Mouse (Mus musculus): ENCODE data around the gene Smarcd3. TPM values are rescaled to one million over a fixed set of nuclear protein-coding genes. Genes with fewer than 3 reads are reported as not detected.
A peak's percentile ranks its signal among the peaks of the same experiment; 100 is the strongest.

Gene Smarcd3
- polyA plus RNA-seq, 1 experiment from 2014 or later, result 108 TPM

DNA sequence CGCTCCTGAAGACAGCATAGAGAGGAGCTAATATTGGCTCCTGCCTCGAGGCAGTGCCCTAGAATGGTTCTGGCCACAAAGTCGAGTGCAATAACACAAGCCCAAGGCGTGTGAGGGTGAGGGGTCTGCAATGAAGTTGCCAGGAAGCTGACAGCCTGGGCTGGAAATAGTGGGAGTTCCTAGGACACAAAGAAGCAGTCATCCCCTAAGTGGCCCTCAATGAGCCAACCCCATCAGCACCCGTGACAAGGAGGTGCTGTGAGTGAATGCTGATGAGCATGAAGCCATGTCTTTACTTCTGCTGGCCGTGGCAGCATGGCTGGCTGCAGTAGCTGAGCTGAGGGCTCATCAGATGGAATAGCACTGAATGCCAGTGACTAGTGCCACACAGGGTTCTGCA is 9.1 kb downstream of the Smarcd3 start:
- Histone ChIP-seq H3K4me1 (peaks cover 12% of the 10 kb centered on the region; the same call in 1 of the 2 replicates), H3K9ac (replicated peaks) (no peak overlapping the region), H3K36me3 (no peaks in the 10 kb centered on the region), H3K27me3 (0 out of 2 replicates have a peak, but pooled peaks cover under 1% of the 10 kb centered on the region), H3K4me3 (no peak overlapping the region), H3K27ac (replicated peaks) (no peak overlapping the region), H3K9me3 (no peaks in the 10 kb centered on the region), H3K4me2 (replicated peaks) (no peak overlapping the region)
- no peak for ATAC-seq (ENCODE audit: low FRiP score, low read depth)
- 66% methylated on average over 6 of the region's 6 CpGs for WGBS

GRCm38 (mm10) chr5:24612302-24612649 is 11.9 kb downstream of the Smarcd3 start:
- Histone ChIP-seq H3K4me2 (replicated peaks) (no peak overlapping the region), H3K4me3 (no peak overlapping the region), H3K4me1 (peaks cover 14% of the 10 kb centered on the region; the same call in 1 of the 2 replicates), H3K36me3 (no peaks in the 10 kb centered on the region), H3K9ac (replicated peaks) (no peak overlapping the region), H3K9me3 (no peaks in the 10 kb centered on the region), H3K27ac (replicated peaks) (no peak overlapping the region), H3K27me3 (no peaks in the 10 kb centered on the region)
- peak; percentile 30; the same call in 1 of the 2 replicates for ATAC-seq (ENCODE audit: low FRiP score, low read depth)
- 79% methylated on average over 5 of the region's 5 CpGs for WGBS

- no peaks in the 10 kb centered on the region for H3K36me3 ChIP-seq
- no peak overlapping the region for H3K4me3 ChIP-seq
- no peak overlapping the region for H3K9ac ChIP-seq (replicated peaks)
- peak; percentile 47; the same call in 1 of the 2 replicates for ATAC-seq (ENCODE audit: low FRiP score, low read depth)
- H3K9me3 ChIP-seq, result no peaks in the 10 kb centered on the region
- WGBS, result 66% methylated on average over 7 of the region's 7 CpGs
- H3K4me2 ChIP-seq (replicated peaks), result no peak overlapping the region
- H3K27ac ChIP-seq (replicated peaks), result no peak overlapping the region; the same call in 1 of the 2 replicates
- H3K4me1 ChIP-seq, result peaks cover 20% of the 10 kb centered on the region
- H3K27me3 ChIP-seq, result no peaks in the 10 kb centered on the region
Measured at GRCm38 (mm10) chr5:24611366-24612301, 12.6 kb downstream of the Smarcd3 start.

GRCm38 (mm10) chr5:24609388-24609787 is 14.8 kb downstream of the Smarcd3 start:
- no peak overlapping the region for H3K4me3 ChIP-seq
- no peaks in the 10 kb centered on the region for H3K36me3 ChIP-seq
- H3K4me2 ChIP-seq (replicated peaks), result no peak overlapping the region
- no peaks in the 10 kb centered on the region for H3K27me3 ChIP-seq
- H3K4me1 ChIP-seq, result peaks cover 37% of the 10 kb centered on the region
- H3K9me3 ChIP-seq, result no peaks in the 10 kb centered on the region
- 60% methylated on average over 5 of the region's 5 CpGs for WGBS
- no peak overlapping the region for H3K9ac ChIP-seq (replicated peaks)
- no peak overlapping the region for H3K27ac ChIP-seq (replicated peaks)
- no peak for ATAC-seq (ENCODE audit: low FRiP score, low read depth)

- H3K4me2 ChIP-seq (replicated peaks), result peak overlapping the region; percentile 72
- no peak for ATAC-seq (ENCODE audit: low FRiP score, low read depth)
Measured at GRCm38 (mm10) chr5:24605980-24606665, 18.1 kb downstream of the Smarcd3 start.

GRCm38 (mm10) chr5:24605321-24605979 is 18.8 kb downstream of the Smarcd3 start:
- Histone ChIP-seq H3K4me2 (replicated peaks) (peak overlapping the region; percentile 72), H3K9ac (replicated peaks) (peak overlapping the region; percentile 86), H3K4me1 (peaks cover 59% of the 10 kb centered on the region), H3K27me3 (0 out of 2 replicates have a peak, but pooled peaks cover 4% of the 10 kb centered on the region), H3K4me3 (peak overlapping the region; percentile 53), H3K9me3 (no peaks in the 10 kb centered on the region), H3K27ac (replicated peaks) (peak overlapping the region; percentile 99), H3K36me3 (no peaks in the 10 kb centered on the region)
- no peak for ATAC-seq (ENCODE audit: low FRiP score, low read depth)
- 11% methylated on average over 6 of the region's 6 CpGs for WGBS

More at GRCm38 (mm10) chr5:24605980-24606665, 18.1 kb downstream of the Smarcd3 start:
- Histone ChIP-seq H3K36me3 (no peaks in the 10 kb centered on the region), H3K27me3 (no peaks in the 10 kb centered on the region), H3K4me1 (peaks cover 52% of the 10 kb centered on the region), H3K4me3 (peak overlapping the region; percentile 53), H3K9me3 (no peaks in the 10 kb centered on the region), H3K27ac (replicated peaks) (peak overlapping the region; percentile 99), H3K9ac (replicated peaks) (peak overlapping the region; percentile 86)
- 9% methylated on average over 14 of the region's 14 CpGs for WGBS

- ATAC-seq (ENCODE audit: low FRiP score, low read depth), result peak; percentile 82
- peak overlapping the region; percentile 72 for H3K4me2 ChIP-seq (replicated peaks)
- peaks cover 64% of the 10 kb centered on the region for H3K4me1 ChIP-seq
- under 1% methylated on average over 46 of the region's 46 CpGs for WGBS
- H3K9ac ChIP-seq (replicated peaks), result peak overlapping the region; percentile 86
- H3K27ac ChIP-seq (replicated peaks), result peak overlapping the region; percentile 99
- H3K36me3 ChIP-seq, result no peaks in the 10 kb centered on the region
- 0 out of 2 replicates have a peak, but pooled peaks cover 4% of the 10 kb centered on the region for H3K27me3 ChIP-seq
- no peaks in the 10 kb centered on the region for H3K9me3 ChIP-seq
- H3K4me3 ChIP-seq, result peak overlapping the region; percentile 53
Measured at GRCm38 (mm10) chr5:24604656-24605100, 19.5 kb downstream of the Smarcd3 start.

GRCm38 (mm10) chr5:24604080-24604655 is 20.0 kb downstream of the Smarcd3 start:
- 0 out of 2 replicates have a peak, but pooled peaks cover 4% of the 10 kb centered on the region for H3K27me3 ChIP-seq
- H3K9me3 ChIP-seq, result no peaks in the 10 kb centered on the region
- ATAC-seq (ENCODE audit: low FRiP score, low read depth), result no peak
- no peaks in the 10 kb centered on the region for H3K36me3 ChIP-seq
- peak overlapping the region; percentile 72 for H3K4me2 ChIP-seq (replicated peaks)
- H3K4me3 ChIP-seq, result peak overlapping the region; percentile 53
- 14% methylated on average over 12 of the region's 12 CpGs for WGBS
- H3K27ac ChIP-seq (replicated peaks), result peak overlapping the region; percentile 99
- H3K4me1 ChIP-seq, result peaks cover 69% of the 10 kb centered on the region
- peak overlapping the region; percentile 86 for H3K9ac ChIP-seq (replicated peaks)

DNA sequence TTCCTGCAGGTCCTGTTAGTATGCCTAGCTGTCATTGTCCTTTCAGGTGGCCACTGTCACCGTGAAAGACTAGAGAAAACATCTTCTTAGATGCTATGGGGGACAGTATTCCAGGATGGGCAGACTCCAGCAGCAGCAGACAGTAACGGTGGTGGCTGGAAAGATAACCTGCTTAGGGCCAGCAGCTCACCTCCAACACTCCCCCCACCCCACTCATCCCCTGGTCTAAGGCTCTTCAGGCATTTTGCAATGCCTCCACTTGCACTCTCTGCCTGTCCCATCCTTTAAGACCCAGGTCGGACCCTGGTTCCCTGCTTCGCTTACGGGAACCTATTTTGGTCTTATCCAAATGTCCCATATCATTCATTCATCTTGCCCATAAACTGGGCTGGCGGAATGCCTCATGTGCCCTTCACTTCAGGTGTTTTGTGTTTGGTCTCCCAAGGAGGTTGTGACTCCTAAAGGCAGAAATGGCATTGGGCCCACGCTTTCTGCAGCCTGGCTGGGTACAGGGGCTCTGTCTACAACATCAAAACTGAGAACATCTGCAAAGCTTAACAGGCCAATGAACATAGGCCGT is 20.7 kb downstream of the Smarcd3 start:
- no peak for ATAC-seq (ENCODE audit: low FRiP score, low read depth)
- H3K4me3 ChIP-seq, result peak overlapping the region; percentile 64; the same call in 1 of the 2 replicates
- peak overlapping the region; percentile 86 for H3K9ac ChIP-seq (replicated peaks)
- H3K4me1 ChIP-seq, result peaks cover 74% of the 10 kb centered on the region
- H3K27ac ChIP-seq (replicated peaks), result peak overlapping the region; percentile 99
- peak overlapping the region; percentile 72 for H3K4me2 ChIP-seq (replicated peaks)
- WGBS, result 52% methylated on average over 8 of the region's 8 CpGs
- H3K9me3 ChIP-seq, result no peaks in the 10 kb centered on the region
- H3K27me3 ChIP-seq, result 0 out of 2 replicates have a peak, but pooled peaks cover 4% of the 10 kb centered on the region
- H3K36me3 ChIP-seq, result no peaks in the 10 kb centered on the region

GRCm38 (mm10) chr5:24602751-24603343 is 21.4 kb downstream of the Smarcd3 start:
- Histone ChIP-seq H3K9ac (replicated peaks) (peak overlapping the region; percentile 86), H3K4me3 (peak overlapping the region; percentile 64), H3K9me3 (no peaks in the 10 kb centered on the region), H3K36me3 (no peaks in the 10 kb centered on the region), H3K27me3 (0 out of 2 replicates have a peak, but pooled peaks cover 4% of the 10 kb centered on the region), H3K27ac (replicated peaks) (peak overlapping the region; percentile 99), H3K4me2 (replicated peaks) (peak overlapping the region; percentile 72), H3K4me1 (peaks cover 80% of the 10 kb centered on the region)
- WGBS, result under 1% methylated on average over 16 of the region's 16 CpGs
- peak; percentile 20 for ATAC-seq (ENCODE audit: low FRiP score, low read depth)
